Mouse (Mus musculus): ENCODE measurements around the gene Ankrd52. TPM values are rescaled to one million over a fixed set of nuclear protein-coding genes. Genes with fewer than 3 reads are reported as not detected.

Ankrd52 gene
- polyA plus RNA-seq, 1 experiment from 2014 or later, result 16.5 TPM

DNA sequence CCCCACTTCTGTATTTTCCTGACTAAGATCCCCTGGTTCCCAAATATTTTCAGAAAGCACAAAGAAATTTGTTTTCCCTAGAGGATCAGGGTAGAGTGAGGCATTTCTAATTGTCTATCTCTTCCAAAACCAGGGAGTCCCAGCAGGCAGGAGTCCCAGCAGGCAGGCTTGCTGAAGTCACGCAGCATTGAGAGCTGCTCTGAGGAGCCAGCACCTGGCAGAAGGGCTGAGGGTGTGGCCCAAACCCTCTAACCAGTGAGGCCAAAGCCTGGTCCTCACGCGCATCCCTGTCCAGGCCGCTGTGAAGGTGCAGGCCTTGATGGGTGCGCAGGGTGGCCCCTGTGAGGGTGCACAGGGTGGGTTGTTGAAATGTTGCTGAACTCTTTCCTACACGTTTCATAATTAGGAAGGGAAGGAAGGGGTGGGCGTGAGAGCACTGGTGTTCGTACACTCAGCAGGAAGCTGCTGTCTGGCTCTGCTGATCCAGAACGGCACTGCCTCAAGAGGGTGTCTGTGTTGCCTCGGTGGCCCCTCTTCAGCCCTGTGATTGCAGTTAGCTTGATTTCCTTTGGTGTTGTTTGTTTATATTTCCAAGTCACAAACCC, 61.9 kb downstream of the Ankrd52 start:
- DNase-seq (ENCODE audit: low spot score), result no peak
- Histone ChIP-seq H3K4me1 (no peaks in the 10 kb centered on the region), H3K9me3 (replicated peaks) (no peaks in the 10 kb centered on the region), H3K27ac (no peak overlapping the region), H3K4me3 (no peak overlapping the region), H3K36me3 (peaks cover 86% of the 10 kb centered on the region), H3K27me3 (ENCODE audit: low read depth, poor library complexity, severe bottlenecking) (no peaks in the 10 kb centered on the region)
- 60% methylated on average over 10 of the region's 10 CpGs for WGBS

GRCm38 (mm10) chr10:128440407-128440806, 63.5 kb downstream of the Ankrd52 start:
- Histone ChIP-seq H3K4me3 (no peak overlapping the region), H3K4me1 (no peaks in the 10 kb centered on the region), H3K36me3 (peaks cover 71% of the 10 kb centered on the region), H3K27me3 (ENCODE audit: low read depth, poor library complexity, severe bottlenecking) (no peaks in the 10 kb centered on the region), H3K9me3 (replicated peaks) (no peaks in the 10 kb centered on the region), H3K27ac (no peak overlapping the region)
- no peak for DNase-seq (ENCODE audit: low spot score)
- WGBS, result 72% methylated on average over 10 of the region's 10 CpGs

DNA sequence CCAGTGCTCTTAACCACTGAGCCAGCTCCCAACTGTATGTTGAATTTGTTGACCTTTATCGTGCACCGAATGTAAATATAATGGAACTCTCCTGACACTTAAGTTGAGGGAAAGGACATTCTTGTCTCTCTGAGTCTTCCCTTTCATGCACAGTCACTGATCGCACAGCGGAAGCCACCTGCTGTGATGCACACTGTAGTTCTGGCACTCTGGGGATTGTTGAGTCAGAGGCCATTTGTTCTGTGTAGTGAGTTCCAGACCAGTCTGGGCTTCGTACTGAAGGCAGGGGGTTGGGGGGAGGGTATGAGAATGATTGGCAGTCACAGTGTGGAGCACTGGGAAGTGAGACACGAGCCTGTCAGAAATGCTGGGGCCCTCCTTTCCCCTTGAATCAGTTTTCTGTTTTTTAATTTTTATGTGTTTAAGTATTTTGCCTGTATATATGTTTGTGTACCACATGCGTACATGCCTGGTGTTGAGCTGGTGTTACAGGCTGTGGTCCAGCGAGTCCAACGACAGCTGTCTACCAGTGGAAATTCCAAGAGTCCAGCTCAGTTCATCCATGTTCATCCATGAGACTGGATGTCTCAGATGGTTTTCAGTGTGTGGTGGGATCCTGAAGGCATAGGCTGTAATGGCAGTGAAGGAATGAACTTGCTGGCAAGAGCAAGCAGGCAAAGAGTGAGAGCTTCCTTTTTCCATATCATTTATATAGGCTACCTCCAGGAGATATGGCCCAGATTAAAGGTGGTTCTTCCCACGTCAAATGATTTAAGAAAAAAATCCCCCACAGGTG, 64.6 kb downstream of the Ankrd52 start:
- Histone ChIP-seq H3K4me3 (no peak overlapping the region), H3K27me3 (ENCODE audit: low read depth, poor library complexity, severe bottlenecking) (no peaks in the 10 kb centered on the region), H3K9me3 (replicated peaks) (no peaks in the 10 kb centered on the region), H3K27ac (no peak overlapping the region), H3K36me3 (peaks cover 60% of the 10 kb centered on the region), H3K4me1 (no peaks in the 10 kb centered on the region)
- no peak for DNase-seq (ENCODE audit: low spot score)
- WGBS, result 94% methylated on average over 10 of the region's 10 CpGs

DNA sequence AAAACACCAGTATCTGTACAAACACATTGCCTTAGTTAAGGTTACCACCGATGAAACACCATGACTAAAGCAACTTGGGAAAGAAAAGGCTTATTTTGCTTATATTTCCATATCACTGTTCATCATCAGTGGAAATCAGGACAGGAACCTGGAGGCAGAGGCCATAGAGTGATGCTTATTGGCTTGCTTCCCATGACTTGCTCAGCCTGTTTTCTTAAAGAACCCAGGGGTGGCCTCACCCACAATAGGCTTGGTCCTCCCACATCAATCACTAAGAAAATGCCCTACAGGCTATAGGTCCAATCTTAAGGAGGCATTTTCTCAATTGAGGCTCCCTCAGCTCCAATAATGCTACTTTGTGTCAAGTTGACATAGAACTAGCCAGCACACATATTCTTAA, 65.8 kb downstream of the Ankrd52 start:
- 93% methylated on average over 1 of the region's 1 CpGs for WGBS

GRCm38 (mm10) chr10:128444354-128444753, 67.4 kb downstream of the Ankrd52 start:
- Histone ChIP-seq H3K36me3 (peaks cover 31% of the 10 kb centered on the region), H3K27me3 (ENCODE audit: low read depth, poor library complexity, severe bottlenecking) (no peaks in the 10 kb centered on the region), H3K9me3 (replicated peaks) (no peaks in the 10 kb centered on the region), H3K4me3 (no peak overlapping the region), H3K27ac (no peak overlapping the region), H3K4me1 (no peaks in the 10 kb centered on the region)
- WGBS, result 78% methylated on average over 6 of the region's 6 CpGs
- DNase-seq (ENCODE audit: low spot score), result no peak

More for the DNA sequence above, 65.8 kb downstream of the Ankrd52 start:
- Histone ChIP-seq H3K9me3 (replicated peaks) (no peaks in the 10 kb centered on the region), H3K4me1 (no peaks in the 10 kb centered on the region), H3K27me3 (ENCODE audit: low read depth, poor library complexity, severe bottlenecking) (no peaks in the 10 kb centered on the region), H3K4me3 (no peak overlapping the region), H3K36me3 (peaks cover 48% of the 10 kb centered on the region), H3K27ac (no peak overlapping the region)
- no peak for DNase-seq (ENCODE audit: low spot score)

DNA sequence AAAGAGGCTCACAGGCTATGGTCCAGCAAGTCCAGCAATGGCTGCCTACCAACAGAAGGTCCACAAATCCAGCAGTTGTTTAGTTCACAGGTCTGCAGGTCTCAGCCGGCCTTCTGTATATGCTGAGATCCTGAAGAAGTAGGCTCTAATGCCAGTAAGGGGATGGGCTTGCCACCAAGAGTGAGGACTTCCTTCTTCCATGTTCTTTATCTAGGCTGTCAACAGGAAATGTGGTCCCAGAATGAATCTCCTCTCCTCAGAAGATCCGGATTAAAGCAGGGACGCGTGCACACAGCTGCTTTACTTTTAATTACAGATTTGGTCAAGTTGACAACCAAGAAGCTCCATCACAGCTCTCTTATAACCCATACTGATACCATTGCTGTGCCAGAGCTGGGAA, 68.5 kb downstream of the Ankrd52 start:
- no peaks in the 10 kb centered on the region for H3K4me1 ChIP-seq
- WGBS, result 83% methylated on average over 4 of the region's 4 CpGs

GRCm38 (mm10) chr10:128451014-128451413, 74.1 kb downstream of the Ankrd52 start:
- no peaks in the 10 kb centered on the region for H3K27me3 ChIP-seq (ENCODE audit: low read depth, poor library complexity, severe bottlenecking)
- no peak for DNase-seq (ENCODE audit: low spot score)
- H3K36me3 ChIP-seq, result no peaks in the 10 kb centered on the region
- H3K4me1 ChIP-seq, result no peaks in the 10 kb centered on the region
- no peak overlapping the region for H3K27ac ChIP-seq
- no peak overlapping the region for H3K4me3 ChIP-seq
- WGBS, result 87% methylated on average over 6 of the region's 6 CpGs
- no peaks in the 10 kb centered on the region for H3K9me3 ChIP-seq (replicated peaks)

More for the DNA sequence above, 68.5 kb downstream of the Ankrd52 start:
- no peak for DNase-seq (ENCODE audit: low spot score)
- Histone ChIP-seq H3K4me3 (no peak overlapping the region), H3K36me3 (peaks cover 21% of the 10 kb centered on the region), H3K27me3 (ENCODE audit: low read depth, poor library complexity, severe bottlenecking) (no peaks in the 10 kb centered on the region), H3K27ac (no peak overlapping the region), H3K9me3 (replicated peaks) (no peaks in the 10 kb centered on the region)

- WGBS, result 87% methylated on average over 3 of the region's 3 CpGs
- Histone ChIP-seq H3K9me3 (replicated peaks) (no peaks in the 10 kb centered on the region), H3K4me1 (no peaks in the 10 kb centered on the region), H3K36me3 (no peaks in the 10 kb centered on the region), H3K27me3 (ENCODE audit: low read depth, poor library complexity, severe bottlenecking) (peaks cover 5% of the 10 kb centered on the region; the same call in 1 of the 2 replicates), H3K27ac (no peak overlapping the region), H3K4me3 (no peak overlapping the region)
- DNase-seq (ENCODE audit: low spot score), result no peak
Measured at GRCm38 (mm10) chr10:128454471-128454870, 77.6 kb downstream of the Ankrd52 start.

DNA sequence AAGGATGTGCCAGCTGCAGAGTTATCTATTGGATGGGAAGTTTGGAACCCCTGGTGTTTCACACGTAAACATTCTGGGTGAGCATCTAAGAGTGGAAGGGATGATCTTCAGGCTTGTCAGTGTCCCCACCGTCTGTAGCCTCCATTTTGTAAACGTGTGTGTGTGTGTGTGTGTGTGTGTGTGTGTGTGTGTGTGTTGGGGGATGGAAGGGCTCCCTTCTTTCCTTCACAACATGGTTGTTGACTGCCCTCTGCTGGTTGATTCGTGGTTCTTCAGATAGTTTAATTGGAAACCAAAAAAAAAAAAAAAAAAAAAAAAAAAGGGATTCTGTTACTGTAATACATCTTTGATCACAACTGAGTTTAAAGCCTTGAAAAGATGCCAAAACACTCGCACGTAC, 78.4 kb downstream of the Ankrd52 start:
- Histone ChIP-seq H3K27ac (peak overlapping the region; percentile 56; the same call in 1 of the 2 replicates), H3K4me3 (peak overlapping the region; percentile 21; the same call in 1 of the 2 replicates)

DNA sequence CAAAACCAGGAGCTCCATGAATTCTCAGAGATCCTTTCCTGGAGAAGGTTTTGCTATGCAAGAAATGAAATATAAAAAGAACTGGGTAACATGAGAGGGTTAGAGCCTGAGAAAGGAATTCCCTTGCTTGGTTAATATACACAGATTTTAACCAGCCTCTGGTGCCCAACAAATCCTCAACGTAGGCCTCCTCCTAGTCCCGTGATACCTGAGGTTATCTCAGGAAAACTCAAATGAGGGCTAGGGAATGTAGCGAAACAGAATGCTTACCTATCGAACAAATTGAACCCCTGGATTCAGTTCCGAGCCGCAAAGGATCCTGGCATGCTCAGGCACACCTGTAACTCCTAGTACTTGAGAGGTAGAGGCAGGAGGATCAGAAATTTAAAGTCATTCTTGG, 80.8 kb downstream of the Ankrd52 start:
- Histone ChIP-seq H3K4me3 (0 out of 2 replicates have a peak overlapping the region, but pooled peaks have one; percentile 95), H3K36me3 (peaks cover 20% of the 10 kb centered on the region)
- 89% methylated on average over 6 of the region's 6 CpGs for WGBS

More for the DNA sequence above, 78.4 kb downstream of the Ankrd52 start:
- 7% methylated on average over 6 of the region's 6 CpGs for WGBS
- Histone ChIP-seq H3K4me1 (peaks cover 4% of the 10 kb centered on the region), H3K36me3 (no peaks in the 10 kb centered on the region), H3K9me3 (replicated peaks) (no peaks in the 10 kb centered on the region), H3K27me3 (ENCODE audit: low read depth, poor library complexity, severe bottlenecking) (peaks cover 5% of the 10 kb centered on the region; the same call in 1 of the 2 replicates)
- DNase-seq (ENCODE audit: low spot score), result peak; percentile 79

More for the DNA sequence above, 80.8 kb downstream of the Ankrd52 start:
- no peaks in the 10 kb centered on the region for H3K9me3 ChIP-seq (replicated peaks)
- no peak for DNase-seq (ENCODE audit: low spot score)
- H3K27me3 ChIP-seq (ENCODE audit: low read depth, poor library complexity, severe bottlenecking), result peaks cover 5% of the 10 kb centered on the region; the same call in 1 of the 2 replicates
- H3K27ac ChIP-seq, result no peak overlapping the region
- H3K4me1 ChIP-seq, result peaks cover 14% of the 10 kb centered on the region

Small RNA genes lying within 50 kb of the gene (microRNA-seq; reads per million reads assigned to microRNA genes)
- gene Gm25361 (not detected), gene Gm26308 (not detected), gene Mir6914 (not detected), gene Mir6915 (2.9 reads per million, percentile 1 among the genes with 10 or more reads in this experiment), gene Mir8105 (1.8 reads per million)

Other genes with a start within 250 kb of the Ankrd52 start
- 26.4 and 32.5 TPM in 2 replicates for gene Rbms2, start 196.8 kb upstream of the Ankrd52 start, polyA plus RNA-seq (2016; fragmentation: Nextera tagmentation; extraction: Ambion mirVana)
- gene Gls2, start 182.7 kb upstream of the Ankrd52 start, polyA plus RNA-seq (2016; fragmentation: Nextera tagmentation; extraction: Ambion mirVana), result 1.7 and 1.9 TPM in 2 replicates
- gene Spryd4, start 165.3 kb upstream of the Ankrd52 start, polyA plus RNA-seq (2016; fragmentation: Nextera tagmentation; extraction: Ambion mirVana), result 33.3 and 34.4 TPM in 2 replicates
- gene Mip, start 151.3 kb upstream of the Ankrd52 start, polyA plus RNA-seq (2016; fragmentation: Nextera tagmentation; extraction: Ambion mirVana), result 0.08 and 0.33 TPM in 2 replicates
- 127 and 135 TPM in 2 replicates for gene Timeless, start 145.1 kb upstream of the Ankrd52 start, polyA plus RNA-seq (2016; fragmentation: Nextera tagmentation; extraction: Ambion mirVana)
- 0.87 and 0.90 TPM in 2 replicates for gene Apon, start 123.0 kb upstream of the Ankrd52 start, polyA plus RNA-seq (2016; fragmentation: Nextera tagmentation; extraction: Ambion mirVana)
- not detected in 2 replicates for gene Apof, start 108.4 kb upstream of the Ankrd52 start, polyA plus RNA-seq (2016; fragmentation: Nextera tagmentation; extraction: Ambion mirVana)
- gene Stat2, start 106.6 kb upstream of the Ankrd52 start, polyA plus RNA-seq (2016; fragmentation: Nextera tagmentation; extraction: Ambion mirVana), result 9.3 and 11.5 TPM in 2 replicates
- gene Il23a, start 78.4 kb upstream of the Ankrd52 start, polyA plus RNA-seq (2016; fragmentation: Nextera tagmentation; extraction: Ambion mirVana), result not detected in 2 replicates
- gene Pan2, start 73.8 kb upstream of the Ankrd52 start, polyA plus RNA-seq (2016; fragmentation: Nextera tagmentation; extraction: Ambion mirVana), result 37.2 and 41.8 TPM in 2 replicates
- gene Cnpy2, start 54.7 kb upstream of the Ankrd52 start, polyA plus RNA-seq (2016; fragmentation: Nextera tagmentation; extraction: Ambion mirVana), result 313 and 334 TPM in 2 replicates
- 248 and 251 TPM in 2 replicates for gene Cs, start 39.4 kb upstream of the Ankrd52 start, polyA plus RNA-seq (2016; fragmentation: Nextera tagmentation; extraction: Ambion mirVana)
- 5.6 and 9.1 TPM in 2 replicates for gene Coq10a, start 8.1 kb upstream of the Ankrd52 start, polyA plus RNA-seq (2016; fragmentation: Nextera tagmentation; extraction: Ambion mirVana)
- gene Slc39a5, start 24.1 kb downstream of the Ankrd52 start, polyA plus RNA-seq (2016; fragmentation: Nextera tagmentation; extraction: Ambion mirVana), result 0.21 TPM in 1 of 2 replicates, not detected in the other
- gene Nabp2, start 34.4 kb downstream of the Ankrd52 start, polyA plus RNA-seq (2016; fragmentation: Nextera tagmentation; extraction: Ambion mirVana), result 98.7 and 133 TPM in 2 replicates
- gene Rnf41, start 34.5 kb downstream of the Ankrd52 start, polyA plus RNA-seq (2016; fragmentation: Nextera tagmentation; extraction: Ambion mirVana), result 41.9 and 43.6 TPM in 2 replicates
- 64.2 and 91.3 TPM in 2 replicates for gene Smarcc2, start 82.1 kb downstream of the Ankrd52 start, polyA plus RNA-seq (2016; fragmentation: Nextera tagmentation; extraction: Ambion mirVana)
- gene Myl6, start 117.0 kb downstream of the Ankrd52 start, polyA plus RNA-seq (2016; fragmentation: Nextera tagmentation; extraction: Ambion mirVana), result 685 and 729 TPM in 2 replicates
- 1.6 and 3.3 TPM in 2 replicates for gene Myl6b, start 121.6 kb downstream of the Ankrd52 start, polyA plus RNA-seq (2016; fragmentation: Nextera tagmentation; extraction: Ambion mirVana)
- 7.0 and 8.4 TPM in 2 replicates for gene Esyt1, start 148.8 kb downstream of the Ankrd52 start, polyA plus RNA-seq (2016; fragmentation: Nextera tagmentation; extraction: Ambion mirVana)
- 14.5 and 15.4 TPM in 2 replicates for gene Zc3h10, start 170.7 kb downstream of the Ankrd52 start, polyA plus RNA-seq (2016; fragmentation: Nextera tagmentation; extraction: Ambion mirVana)
- gene Rpl41, start 172.2 kb downstream of the Ankrd52 start, polyA plus RNA-seq (2016; fragmentation: Nextera tagmentation; extraction: Ambion mirVana), result 3,499 and 3,829 TPM in 2 replicates
- 267 and 322 TPM in 2 replicates for gene Pa2g4, start 188.9 kb downstream of the Ankrd52 start, polyA plus RNA-seq (2016; fragmentation: Nextera tagmentation; extraction: Ambion mirVana)
- 3.2 and 5.3 TPM in 2 replicates for gene Erbb3, start 212.5 kb downstream of the Ankrd52 start, polyA plus RNA-seq (2016; fragmentation: Nextera tagmentation; extraction: Ambion mirVana)
- gene Rps26, start 249.6 kb downstream of the Ankrd52 start, polyA plus RNA-seq (2016; fragmentation: Nextera tagmentation; extraction: Ambion mirVana), result 592 and 676 TPM in 2 replicates

Data from limb, embryonic 10.5 days (tissue).